Mouse (Mus musculus): ENCODE measurements around the gene Slc25a22. TPM values are rescaled to one million over a fixed set of nuclear protein-coding genes. Genes with fewer than 3 reads are reported as not detected.
A peak's percentile ranks its signal among the peaks of the same experiment; 100 is the strongest.

The Slc25a22 gene
- 100 to 1,000 TPM; 253 to 262 TPM for total RNA-seq (2021)
- long read RNA-seq, experiment 1, full-length matches to known transcripts: 205 of 321 reads
- long read RNA-seq, experiment 1, partial matches to known transcripts: 40 of 321 reads
- long read RNA-seq, experiment 1, other reads (novel, unspliced or antisense): 76 of 321 reads
- long read RNA-seq, experiment 2, full-length matches to known transcripts: 161 of 245 reads
- long read RNA-seq, experiment 2, partial matches to known transcripts: 28 of 245 reads
- long read RNA-seq, experiment 2, other reads (novel, unspliced or antisense): 56 of 245 reads

GRCm38 (mm10) chr7:141437178-141438120 lies at the start of gene Slc25a22:
Slc25a22 (minus strand) TSS chr7:141437892.
- peak; percentile 83 to 84 for DNase-seq (ENCODE audit: extremely low spot score in 1 of 2, low spot score in 2 of 2)
- Histone ChIP-seq H3K27ac (peak within 1 kb of the TSS; percentile 94), H3K4me3 (peak within 1 kb of the TSS; percentile 81)
- peak; percentile 80 for TF ChIP-seq CTCF (IDR thresholded peaks at IDR 0.05)
- intact Hi-C loops (cut with DNase I): loop anchor here (1.0 kb wide), 1 partner anchor 28 kb away; no protein-coding TSS in a partner anchor

- Histone ChIP-seq H3K4me3 (no peak overlapping the region), H3K27ac (no peak overlapping the region)
- intact Hi-C loops (cut with DNase I): no loop called here
- TF ChIP-seq CTCF (IDR thresholded peaks at IDR 0.05): no peak
- peak in 1 of 2 experiments; percentile 7 for DNase-seq (ENCODE audit: extremely low spot score in 1 of 2, low spot score in 2 of 2)
Observed at GRCm38 (mm10) chr7:141487141-141487540, 49.4 kb upstream of the Slc25a22 start.

GRCm38 (mm10) chr7:141486239-141486638 lies 48.5 kb upstream of the Slc25a22 start:
- no peak overlapping the region for H3K27ac ChIP-seq
- no peak for TF ChIP-seq CTCF (IDR thresholded peaks at IDR 0.05)
- H3K4me3 ChIP-seq: no peak overlapping the region
- intact Hi-C loops (cut with DNase I): no loop called here
- no peak for DNase-seq (ENCODE audit: extremely low spot score in 1 of 2, low spot score in 2 of 2)

GRCm38 (mm10) chr7:141485606-141486005 lies 47.9 kb upstream of the Slc25a22 start:
- no peak for TF ChIP-seq CTCF (IDR thresholded peaks at IDR 0.05)
- no peak overlapping the region for H3K4me3 ChIP-seq
- H3K27ac ChIP-seq: no peak overlapping the region
- peak in 1 of 2 experiments; percentile 7 for DNase-seq (ENCODE audit: extremely low spot score in 1 of 2, low spot score in 2 of 2)
- intact Hi-C loops (cut with DNase I): no loop called here

- intact Hi-C loops (cut with DNase I): no loop called here
- Histone ChIP-seq H3K27ac (no peak overlapping the region), H3K4me3 (no peak overlapping the region)
- TF ChIP-seq CTCF (IDR thresholded peaks at IDR 0.05): no peak
- DNase-seq (ENCODE audit: extremely low spot score in 1 of 2, low spot score in 2 of 2): peak in 1 of 2 experiments; percentile 6
Observed at GRCm38 (mm10) chr7:141485186-141485585, 47.5 kb upstream of the Slc25a22 start.

- intact Hi-C loops (cut with DNase I): no loop called here
- no peak overlapping the region for H3K4me3 ChIP-seq
- DNase-seq (ENCODE audit: extremely low spot score in 1 of 2, low spot score in 2 of 2): no peak
- H3K27ac ChIP-seq: no peak overlapping the region
- no peak for TF ChIP-seq CTCF (IDR thresholded peaks at IDR 0.05)
Observed at GRCm38 (mm10) chr7:141484186-141485120, 46.8 kb upstream of the Slc25a22 start.

GRCm38 (mm10) chr7:141483114-141483653 lies 45.5 kb upstream of the Slc25a22 start:
- intact Hi-C loops (cut with DNase I): no loop called here
- no peak overlapping the region for H3K4me3 ChIP-seq
- no peak for DNase-seq (ENCODE audit: extremely low spot score in 1 of 2, low spot score in 2 of 2)
- no peak overlapping the region for H3K27ac ChIP-seq
- no peak for TF ChIP-seq CTCF (IDR thresholded peaks at IDR 0.05)

- intact Hi-C loops (cut with DNase I): no loop called here
- no peak for TF ChIP-seq CTCF (IDR thresholded peaks at IDR 0.05)
- Histone ChIP-seq H3K27ac (no peak overlapping the region; the same call in 1 of the 2 replicates), H3K4me3 (peak overlapping the region; percentile 57)
- DNase-seq (ENCODE audit: extremely low spot score in 1 of 2, low spot score in 2 of 2): no peak
Observed at GRCm38 (mm10) chr7:141482531-141483024, 44.9 kb upstream of the Slc25a22 start.

- peak; percentile 51 for TF ChIP-seq CTCF (IDR thresholded peaks at IDR 0.05)
- peak overlapping the region; percentile 57 for H3K4me3 ChIP-seq
- intact Hi-C loops (cut with DNase I): loop anchor here (2.0 kb wide), 1 partner anchor 185 kb away; no protein-coding TSS in a partner anchor
- H3K27ac ChIP-seq: peak overlapping the region; percentile 57
- DNase-seq (ENCODE audit: extremely low spot score in 1 of 2, low spot score in 2 of 2): peak; percentile 50 to 60
Observed at GRCm38 (mm10) chr7:141481498-141482401, 44.1 kb upstream of the Slc25a22 start.

Measured in left cerebral cortex, adult 2 months (tissue).